Comparison of ENCODE assay signal across 8 mouse cellular contexts in genomic region chr19:42129509-42130293, GRCm38 (mm10). TPM values are rescaled to one million over a fixed set of nuclear protein-coding genes. Genes with fewer than 3 reads are reported as not detected.
DNase-seq lines count a peak whose midpoint lies in the region; ATAC-seq lines count a peak whose summit lies in the region.

No protein-coding gene starts in this region.

- peaks cover 22% of the 10 kb centered on the region for H3K4me1 ChIP-seq in hindbrain, embryonic 13.5 days (replicated peaks)
- H3K4me1 ChIP-seq in midbrain, embryonic 12.5 days = peaks cover 25% of the 10 kb centered on the region

- intact Hi-C loops in left cerebral cortex, postnatal 25 days (cut with DNase I) = loop anchor here (5.0 kb wide), 1 partner anchor 37 kb away; the partner anchor contains the start of gene Pi4k2a

- peak overlapping the region; percentile 55 for H3K4me3 ChIP-seq in hindbrain, embryonic 13.5 days
- peak overlapping the region; percentile 61 for H3K4me3 ChIP-seq in midbrain, embryonic 12.5 days

- peak; percentile 32 to 78 for DNase-seq in left cerebral cortex, postnatal 25 days (ENCODE audit: low spot score in 2 of 2)
- DNase-seq in left cerebral cortex, adult 11 months (ENCODE audit: low spot score) = no peak
- DNase-seq in spleen, postnatal 14 days (ENCODE audit: low spot score in 2 of 2) = no peak
- no peak for DNase-seq in ovary, adult 18-20 months (ENCODE audit: low spot score)
- no peak for DNase-seq in cerebellum, adult 8-10 months

- peaks cover 8% of the 10 kb centered on the region for H3K36me3 ChIP-seq in hindbrain, embryonic 13.5 days
- H3K36me3 ChIP-seq in midbrain, embryonic 12.5 days = no peaks in the 10 kb centered on the region; the same call in 1 of the 2 replicates

- peak overlapping the region; percentile 81 for H3K9ac ChIP-seq in hindbrain, embryonic 13.5 days
- no peak overlapping the region for H3K9ac ChIP-seq in midbrain, embryonic 12.5 days (replicated peaks)

- H3K27me3 ChIP-seq in hindbrain, embryonic 13.5 days = peaks cover 27% of the 10 kb centered on the region
- H3K27me3 ChIP-seq in midbrain, embryonic 12.5 days = peaks cover 32% of the 10 kb centered on the region

- peak overlapping the region; percentile 95 for H3K4me2 ChIP-seq in hindbrain, embryonic 13.5 days
- peak overlapping the region; percentile 97 for H3K4me2 ChIP-seq in midbrain, embryonic 12.5 days (replicated peaks)

- 14% methylated on average over 14 of the region's 14 CpGs for WGBS in hindbrain, embryonic 13.5 days
- 27% methylated on average over 14 of the region's 14 CpGs for WGBS in midbrain, embryonic 12.5 days

- ATAC-seq in common myeloid progenitor, adult 5-6 weeks (replicated peaks; ENCODE audit: low read depth, poor library complexity, severe bottlenecking) = peak; percentile 29
- ATAC-seq in hindbrain, embryonic 13.5 days (ENCODE audit: low FRiP score) = peak; percentile 30
- ATAC-seq in midbrain, embryonic 12.5 days (ENCODE audit: low FRiP score, low read depth) = peak; percentile 16

- peak overlapping the region; percentile 36; the same call in 1 of the 2 replicates for H3K27ac ChIP-seq in hindbrain, embryonic 13.5 days
- H3K27ac ChIP-seq in midbrain, embryonic 12.5 days (replicated peaks) = peak overlapping the region; percentile 50

- no peaks in the 10 kb centered on the region for H3K9me3 ChIP-seq in hindbrain, embryonic 13.5 days
- H3K9me3 ChIP-seq in midbrain, embryonic 12.5 days = no peaks in the 10 kb centered on the region

RNA-seq across cellular contexts. Expression of gene Avpi1, which starts 0.8 kb away (rescaled TPM):
- total RNA-seq in left cerebral cortex, postnatal 25 days (2021) = 10 to 100 TPM; 28.2 to 29.1 TPM
- total RNA-seq in common myeloid progenitor, adult 5-6 weeks (2017) = 3.1 and 5.1 TPM in 2 replicates
- 6.4 and 8.6 TPM in 2 replicates for polyA plus RNA-seq in hindbrain, embryonic 13.5 days (2015; fragmentation: Nextera tagmentation; extraction: Ambion mirVana)
- polyA plus RNA-seq in midbrain, embryonic 12.5 days (2016; fragmentation: Nextera tagmentation; extraction: Ambion mirVana) = 9.1 TPM in 2 replicates

RNA-seq across cellular contexts. Expression of gene Marveld1, which starts 17.5 kb away (rescaled TPM):
- total RNA-seq in left cerebral cortex, postnatal 25 days (2021) = 1 to 10 TPM; 9.8 to 9.9 TPM
- 10.7 and 12.0 TPM in 2 replicates for total RNA-seq in common myeloid progenitor, adult 5-6 weeks (2017)
- polyA plus RNA-seq in hindbrain, embryonic 13.5 days (2015; fragmentation: Nextera tagmentation; extraction: Ambion mirVana) = 1.5 and 1.7 TPM in 2 replicates
- polyA plus RNA-seq in midbrain, embryonic 12.5 days (2016; fragmentation: Nextera tagmentation; extraction: Ambion mirVana) = 4.2 and 4.8 TPM in 2 replicates

RNA-seq across cellular contexts. Expression of gene Zfyve27, which starts 34.0 kb away (rescaled TPM):
- total RNA-seq in left cerebral cortex, postnatal 25 days (2021) = 10 to 100 TPM; 84.6 to 95.8 TPM
- total RNA-seq in common myeloid progenitor, adult 5-6 weeks (2017) = 15.5 and 17.5 TPM in 2 replicates
- 55.3 and 58.7 TPM in 2 replicates for polyA plus RNA-seq in hindbrain, embryonic 13.5 days (2015; fragmentation: Nextera tagmentation; extraction: Ambion mirVana)
- 53.3 and 55.5 TPM in 2 replicates for polyA plus RNA-seq in midbrain, embryonic 12.5 days (2016; fragmentation: Nextera tagmentation; extraction: Ambion mirVana)

RNA-seq across cellular contexts. Expression of gene Pi4k2a, which starts 39.4 kb away (rescaled TPM):
- total RNA-seq in left cerebral cortex, postnatal 25 days (2021) = 10 to 100 TPM; 61.0 to 63.1 TPM
- total RNA-seq in common myeloid progenitor, adult 5-6 weeks (2017) = 7.8 and 12.5 TPM in 2 replicates
- polyA plus RNA-seq in hindbrain, embryonic 13.5 days (2015; fragmentation: Nextera tagmentation; extraction: Ambion mirVana) = 27.0 and 27.9 TPM in 2 replicates
- polyA plus RNA-seq in midbrain, embryonic 12.5 days (2016; fragmentation: Nextera tagmentation; extraction: Ambion mirVana) = 36.0 and 36.2 TPM in 2 replicates

RNA-seq across cellular contexts. Expression of gene Morn4, which starts 43.5 kb away (rescaled TPM):
- total RNA-seq in left cerebral cortex, postnatal 25 days (2021) = 10 to 100 TPM; 67.3 to 70.9 TPM
- 1.4 and 1.7 TPM in 2 replicates for total RNA-seq in common myeloid progenitor, adult 5-6 weeks (2017)
- polyA plus RNA-seq in hindbrain, embryonic 13.5 days (2015; fragmentation: Nextera tagmentation; extraction: Ambion mirVana) = 125 TPM in 2 replicates
- 73.5 and 80.5 TPM in 2 replicates for polyA plus RNA-seq in midbrain, embryonic 12.5 days (2016; fragmentation: Nextera tagmentation; extraction: Ambion mirVana)

Comparison
In these comparisons a context has a peak if more than half of its experiments do, and no peak if none do; other contexts are left out.
1. DNase-seq: peak in left cerebral cortex, postnatal 25 days (2 of 2); none in left cerebral cortex, adult 11 months (single experiment), spleen, postnatal 14 days (0 of 2), ovary, adult 18-20 months (single experiment) and cerebellum, adult 8-10 months (single experiment).
2. Peak in every context shown above with its lines, with median percentiles within 50 percentile points of each other: ATAC-seq.